Mouse (Mus musculus): ENCODE measurements around the gene Sars2.

DNA sequence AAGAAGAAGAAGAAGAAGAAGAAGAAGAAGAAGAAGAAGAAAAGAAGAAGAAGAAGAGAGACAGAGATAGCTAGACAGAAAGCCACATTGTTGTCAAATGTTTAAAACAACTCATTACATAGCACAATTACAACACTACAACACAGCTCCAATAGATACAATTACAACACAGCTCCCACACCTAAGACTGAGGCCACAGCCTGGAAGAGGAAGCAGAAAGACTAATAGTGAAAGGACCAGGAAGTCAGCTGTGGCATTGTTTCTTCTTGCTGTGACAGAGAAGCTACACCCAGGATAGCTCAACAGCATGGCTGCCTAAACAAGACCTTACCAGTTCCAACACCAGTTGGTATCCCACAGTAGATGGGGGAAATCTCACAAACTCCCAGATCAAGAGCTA lies 32.3 kb upstream of the Sars2 start:
- TF ChIP-seq EP300 (IDR thresholded peaks at IDR 0.05; ENCODE audit: insufficient read depth, low read depth, low read length), result no peak
- no peak for TF ChIP-seq POLR2A (IDR thresholded peaks at IDR 0.05; ENCODE audit: insufficient read depth, low read length)
